Mouse (Mus musculus) olfactory bulb, adult 2 months (tissue): Measurements from ENCODE around the gene Pak2.

ENCODE experiments used
- CTCF ChIP-seq: fragments of 200-500 bp; IDR thresholded peaks from 2 replicates; pipeline ENCODE4 v1.5.1; 2012; ENCODE audit warnings: low read depth, mild to moderate bottlenecking, low read length, moderate library complexity; ENCODE audit not compliant: insufficient read depth
- POLR2A ChIP-seq: fragments of 200-500 bp; IDR thresholded peaks from 2 replicates; pipeline ENCODE4 v1.6.1; 2012; ENCODE audit warnings: mild to moderate bottlenecking, low read depth, low read length, moderate library complexity; ENCODE audit not compliant: insufficient read depth

DNA sequence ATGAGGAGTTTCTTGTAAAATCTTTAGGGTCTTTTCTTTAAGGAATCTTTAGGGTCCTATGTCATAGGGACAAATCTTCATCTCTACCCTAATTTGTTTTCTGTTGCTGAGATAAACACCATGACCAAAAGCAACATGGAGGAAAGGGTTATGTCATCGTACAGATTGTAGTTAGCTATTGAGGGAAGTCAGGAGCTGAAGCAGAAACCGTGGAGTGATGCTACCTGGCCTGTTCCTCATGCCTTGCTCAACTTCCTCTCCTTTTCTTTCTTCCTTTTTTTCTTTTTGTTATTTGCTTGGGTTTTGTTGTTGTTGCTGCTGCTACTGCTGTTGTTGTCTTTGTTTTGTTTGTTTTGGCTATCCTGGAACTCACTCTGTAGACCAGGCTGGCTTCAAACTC is 29.4 kb upstream of the Pak2 start:
- no peak for TF ChIP-seq CTCF
- no peak for TF ChIP-seq POLR2A
